Mouse (Mus musculus) liver, embryonic 14.5 days (tissue): ENCODE results near the gene Adamts12.

Source experiments
- CTCF ChIP-seq: IDR thresholded peaks from 2 replicates; pipeline ENCODE4 v1.5.1; 2016; ENCODE audit warnings: antibody characterized with exemption, low read depth, control low read depth
- EP300 ChIP-seq: IDR thresholded peaks from 2 replicates; pipeline ENCODE4 v1.6.1; 2016; ENCODE audit warnings: antibody characterized with exemption, low read depth

DNA sequence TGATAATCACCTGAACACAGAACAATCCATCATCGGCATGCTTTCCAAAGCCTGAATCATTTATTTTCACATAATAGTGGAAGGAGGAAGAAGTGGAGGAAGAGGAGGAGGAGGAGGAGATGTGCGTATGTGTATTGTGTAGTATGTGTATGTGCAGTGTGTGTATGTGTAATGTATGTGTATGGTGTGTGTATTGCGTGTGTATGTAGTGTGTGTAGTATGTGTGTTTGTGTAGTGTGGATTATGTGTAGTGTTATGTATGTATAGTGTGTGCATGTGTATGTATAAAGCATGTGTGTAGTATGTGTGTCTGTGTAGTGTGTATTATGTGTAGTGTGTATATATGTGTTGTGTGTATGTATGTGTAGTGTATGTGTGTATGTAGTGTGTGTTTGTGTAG lies 19.1 kb downstream of the Adamts12 start:
- TF ChIP-seq EP300 (no peak), CTCF (no peak)
